Mouse (Mus musculus): ENCODE results near the gene Dars.

The Dars gene

GRCm38 (mm10) chr1:128417533-128417888 lies 343 bp upstream of the Dars start:
- DNase-seq (ENCODE audit: low spot score): peak; percentile 18

GRCm38 (mm10) chr1:128411141-128411540 lies 6.0 kb downstream of the Dars start:
- DNase-seq (ENCODE audit: low spot score): no peak

GRCm38 (mm10) chr1:128406846-128407245 lies 10.3 kb downstream of the Dars start:
- no peak for DNase-seq (ENCODE audit: low spot score)

GRCm38 (mm10) chr1:128405675-128406074 lies 11.5 kb downstream of the Dars start:
- DNase-seq (ENCODE audit: low spot score): no peak

- no peak for DNase-seq (ENCODE audit: low spot score)
These were observed 12.1 kb downstream of the Dars start for GRCm38 (mm10) chr1:128405041-128405481.

GRCm38 (mm10) chr1:128400926-128401325 lies 16.2 kb downstream of the Dars start:
- DNase-seq (ENCODE audit: low spot score): no peak

GRCm38 (mm10) chr1:128399941-128400915 lies 16.9 kb downstream of the Dars start:
- DNase-seq (ENCODE audit: low spot score): no peak

GRCm38 (mm10) chr1:128398738-128399445 lies 18.3 kb downstream of the Dars start:
- no peak for DNase-seq (ENCODE audit: low spot score)

GRCm38 (mm10) chr1:128394657-128395056 lies 22.5 kb downstream of the Dars start:
- DNase-seq (ENCODE audit: low spot score): no peak

GRCm38 (mm10) chr1:128392382-128392781 lies 24.8 kb downstream of the Dars start:
- no peak for DNase-seq (ENCODE audit: low spot score)

GRCm38 (mm10) chr1:128386487-128386886 lies 30.7 kb downstream of the Dars start:
- DNase-seq (ENCODE audit: low spot score): no peak

GRCm38 (mm10) chr1:128376841-128377240 lies 40.3 kb downstream of the Dars start:
- no peak for DNase-seq (ENCODE audit: low spot score)

- DNase-seq (ENCODE audit: low spot score): no peak
These were observed 44.9 kb downstream of the Dars start for GRCm38 (mm10) chr1:128372143-128372860.

- no peak for DNase-seq (ENCODE audit: low spot score)
These were observed 48.3 kb downstream of the Dars start for GRCm38 (mm10) chr1:128368732-128369441.

GRCm38 (mm10) chr1:128360601-128361000 lies 56.6 kb downstream of the Dars start:
- DNase-seq (ENCODE audit: low spot score): no peak

- DNase-seq (ENCODE audit: low spot score): peak; percentile 87
These were observed 57.4 kb downstream of the Dars start, which contains the start of gene Mcm6 for GRCm38 (mm10) chr1:128359554-128360376. Gene Mcm6 (minus strand): TSS chr1:128359664.

- no peak for DNase-seq (ENCODE audit: low spot score)
These were observed 58.1 kb downstream of the Dars start for GRCm38 (mm10) chr1:128358916-128359553.

GRCm38 (mm10) chr1:128358276-128358675 lies 58.9 kb downstream of the Dars start:
- no peak for DNase-seq (ENCODE audit: low spot score)

- no peak for DNase-seq (ENCODE audit: low spot score)
These were observed 59.7 kb downstream of the Dars start for GRCm38 (mm10) chr1:128357452-128357851.

GRCm38 (mm10) chr1:128353092-128353491 lies 64.1 kb downstream of the Dars start:
- no peak for DNase-seq (ENCODE audit: low spot score)
